Mouse (Mus musculus) E14TG2a.4 (cell line): ENCODE results near the gene Gm20388.

Experiments used
- CTCF ChIP-seq: conservative IDR thresholded peaks from 2 replicates; pipeline ENCODE4 v1.5.1; 2014; ENCODE audit warnings: low read length
- NANOG ChIP-seq: IDR thresholded peaks from 2 replicates; pipeline ENCODE4 v1.6.1; 2014; ENCODE audit warnings: borderline replicate concordance, low read length, mixed read lengths

DNA sequence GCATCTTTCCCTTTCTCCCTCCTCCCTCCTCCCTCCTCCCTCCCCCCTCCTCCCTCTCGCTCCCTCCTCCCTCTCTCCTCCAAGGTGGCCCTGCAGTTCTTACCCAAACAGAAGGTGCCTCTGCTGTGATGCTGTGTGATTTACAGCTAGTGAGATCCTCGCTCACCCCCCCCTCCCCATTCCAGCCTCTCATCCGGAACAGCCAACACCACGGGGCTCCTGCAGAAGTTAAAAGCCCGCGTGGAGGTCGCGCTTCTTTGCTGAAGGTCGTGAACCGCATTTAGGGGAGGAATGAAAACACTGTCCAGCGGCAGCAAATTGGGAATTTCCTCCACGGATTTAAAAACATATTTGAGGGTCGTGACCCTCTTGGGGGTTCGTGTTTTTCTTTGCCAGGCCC is 937.1 kb downstream of the Gm20388 start:
- TF ChIP-seq CTCF: no peak
- no peak for TF ChIP-seq NANOG
